Mouse (Mus musculus) limb, embryonic 12.5 days (tissue): Measurements from ENCODE around the gene Syce1l. TPM values are rescaled to one million over a fixed set of nuclear protein-coding genes. Genes with fewer than 3 reads are reported as not detected.
A peak's percentile ranks its signal among the peaks of the same experiment; 100 is the strongest.

Experiments
- ATAC-seq: fragments of 200-750 bp; cut with Nextera tagmentation; 2 replicates; pipeline ENCODE4 v1.8.0; 2017; ENCODE audit warnings: low read depth, moderate TSS enrichment; ENCODE audit not compliant: insufficient number of reproducible peaks, insufficient read depth, low FRiP score, low TSS enrichment
- H3K27ac ChIP-seq: fragments of 300-500 bp; sonication (generic); 2 replicates; pipeline ENCODE4 v1.5.1; 2016; ENCODE audit warnings: mild to moderate bottlenecking, moderate library complexity
- H3K27me3 ChIP-seq: fragments of 300-500 bp; sonication (generic); 2 replicates; pipeline ENCODE4 v1.6.1; 2016; ENCODE audit warnings: mild to moderate bottlenecking, moderate library complexity
- H3K36me3 ChIP-seq: fragments of 300-500 bp; sonication (generic); 2 replicates; pipeline ENCODE4 v1.6.1; 2016; ENCODE audit warnings: mild to moderate bottlenecking, moderate library complexity
- H3K4me1 ChIP-seq: fragments of 300-500 bp; sonication (generic); replicated peaks from 2 replicates; pipeline ENCODE4 v1.6.1; 2016
- H3K4me2 ChIP-seq: fragments of 300-500 bp; sonication (generic); 2 replicates; pipeline ENCODE4 v1.6.1; 2016; ENCODE audit warnings: mild to moderate bottlenecking, moderate library complexity
- H3K4me3 ChIP-seq: fragments of 300-500 bp; sonication (generic); replicated peaks from 2 replicates; pipeline ENCODE4 v1.5.1; 2016; ENCODE audit warnings: mild to moderate bottlenecking
- H3K9ac ChIP-seq: fragments of 300-500 bp; sonication (generic); replicated peaks from 2 replicates; pipeline ENCODE4 v1.6.1; 2016; ENCODE audit warnings: mild to moderate bottlenecking, moderate library complexity
- H3K9me3 ChIP-seq: fragments of 300-500 bp; sonication (generic); 2 replicates; pipeline ENCODE4 v1.6.1; 2016; ENCODE audit warnings: mild to moderate bottlenecking, moderate library complexity
- WGBS: fragments of 180-500 bp; shearing (Covaris S2); methylation state at CpG from one replicate; pipeline ENCODE4 v1.1.7; 2016; 5-methylcytosine and 5-hydroxymethylcytosine counted together
- polyA plus RNA-seq: library from polyadenylated mRNA; unstranded; fragments of >200 nt; fragmentation: Nextera tagmentation; extraction: Ambion mirVana; gene quantifications from 2 replicates; pipeline ENCODE4 v1.2.1, GENCODE M21; 2016

The Syce1l gene
- polyA plus RNA-seq = not detected in 2 replicates

DNA sequence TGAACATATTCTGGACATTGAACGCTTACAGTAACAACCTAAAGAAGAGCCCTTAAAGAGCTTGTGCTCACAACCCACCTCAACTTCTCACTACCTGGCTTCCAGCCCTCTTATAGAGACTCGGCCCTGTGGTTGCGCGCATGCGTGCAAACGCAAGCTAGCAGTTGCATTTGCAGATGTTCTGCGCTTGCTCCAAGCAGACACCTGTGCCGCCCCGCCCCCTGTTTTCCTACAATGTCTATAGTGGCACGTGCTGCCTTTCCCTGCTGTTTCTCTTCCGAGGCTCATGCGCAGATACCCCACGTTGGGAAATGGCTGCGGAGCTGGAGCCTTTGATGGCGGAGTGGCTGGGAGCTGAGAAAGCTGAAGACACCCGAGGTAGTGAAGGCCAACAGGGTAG lies at the start of gene Syce1l:
Gene Syce1l (plus strand): TSS at position 288 of the 400 bp plus-strand sequence.
- ATAC-seq = no peak

GRCm38 (mm10) chr8:113598401-113598800 lies 44.6 kb upstream of the Syce1l start:
- no peaks in the 10 kb centered on the region for H3K9me3 ChIP-seq
- no peak overlapping the region for H3K4me2 ChIP-seq
- H3K27me3 ChIP-seq = no peaks in the 10 kb centered on the region
- H3K4me3 ChIP-seq = no peak overlapping the region
- no peak overlapping the region for H3K27ac ChIP-seq
- WGBS = 54% methylated on average over 3 of the region's 3 CpGs
- H3K4me1 ChIP-seq = no peaks in the 10 kb centered on the region
- no peak for ATAC-seq
- H3K36me3 ChIP-seq = no peaks in the 10 kb centered on the region
- no peak overlapping the region for H3K9ac ChIP-seq

More for the DNA sequence above, at the start of gene Syce1l:
- H3K9ac ChIP-seq = no peak within 1 kb of the TSS
- H3K27ac ChIP-seq = no peak within 1 kb of the TSS
- H3K36me3 ChIP-seq = peaks cover 46% of the 10 kb centered on the region
- no peaks in the 10 kb centered on the region for H3K27me3 ChIP-seq
- no peak within 1 kb of the TSS for H3K4me2 ChIP-seq
- H3K4me3 ChIP-seq = no peak within 1 kb of the TSS
- H3K4me1 ChIP-seq = no peaks in the 10 kb centered on the region
- WGBS = 92% methylated on average over 16 of the region's 16 CpGs
- no peaks in the 10 kb centered on the region for H3K9me3 ChIP-seq

GRCm38 (mm10) chr8:113632634-113633033 lies 10.4 kb upstream of the Syce1l start:
- 13% methylated on average over 3 of the region's 3 CpGs for WGBS
- no peaks in the 10 kb centered on the region for H3K9me3 ChIP-seq
- H3K4me3 ChIP-seq = no peak overlapping the region
- H3K4me1 ChIP-seq = peaks cover 12% of the 10 kb centered on the region
- no peak overlapping the region for H3K4me2 ChIP-seq
- H3K9ac ChIP-seq = no peak overlapping the region
- no peak overlapping the region for H3K27ac ChIP-seq
- ATAC-seq = no peak
- no peaks in the 10 kb centered on the region for H3K27me3 ChIP-seq
- peaks cover under 1% of the 10 kb centered on the region; the same call in 1 of the 2 replicates for H3K36me3 ChIP-seq

DNA sequence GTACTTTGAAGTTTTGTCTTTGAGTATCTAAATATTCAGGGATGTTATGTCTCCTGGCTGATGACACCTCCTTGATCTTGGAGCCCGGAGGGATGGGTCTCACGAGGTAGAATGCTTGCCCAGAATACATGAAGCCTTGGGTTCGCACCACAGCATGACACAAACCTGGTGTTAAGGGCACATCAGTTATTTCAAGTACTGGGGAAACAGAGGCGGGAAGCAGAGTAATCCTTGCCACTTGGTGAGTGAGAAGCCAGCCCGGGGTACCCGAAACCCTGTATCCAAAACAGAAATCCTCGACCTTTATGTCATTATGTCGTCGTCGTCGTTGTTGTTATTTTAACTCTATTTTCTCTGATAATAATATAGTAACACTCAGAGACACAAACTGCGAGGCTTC lies 8.9 kb upstream of the Syce1l start:
- H3K4me3 ChIP-seq = peak overlapping the region; percentile 64
- no peaks in the 10 kb centered on the region for H3K9me3 ChIP-seq
- peak overlapping the region; percentile 54 for H3K4me2 ChIP-seq
- no peaks in the 10 kb centered on the region for H3K27me3 ChIP-seq
- peaks cover 16% of the 10 kb centered on the region for H3K36me3 ChIP-seq
- no peak for ATAC-seq
- no peak overlapping the region for H3K27ac ChIP-seq
- 29% methylated on average over 12 of the region's 12 CpGs for WGBS
- peaks cover 12% of the 10 kb centered on the region for H3K4me1 ChIP-seq
- no peak overlapping the region for H3K9ac ChIP-seq

GRCm38 (mm10) chr8:113634670-113635591 lies 8.1 kb upstream of the Syce1l start, which contains the start of gene Mon1b:
Mon1b (plus strand) TSS chr8:113635587.
- peak; percentile 98 for ATAC-seq
- Histone ChIP-seq H3K27me3 (no peaks in the 10 kb centered on the region), H3K36me3 (peaks cover 24% of the 10 kb centered on the region), H3K4me1 (peaks cover 12% of the 10 kb centered on the region), H3K9ac (peak within 1 kb of the TSS; percentile 66), H3K4me2 (peak within 1 kb of the TSS; percentile 95), H3K4me3 (peak within 1 kb of the TSS; percentile 64), H3K9me3 (no peaks in the 10 kb centered on the region), H3K27ac (peak within 1 kb of the TSS; percentile 82)
- WGBS = under 1% methylated on average over 42 of the region's 42 CpGs

DNA sequence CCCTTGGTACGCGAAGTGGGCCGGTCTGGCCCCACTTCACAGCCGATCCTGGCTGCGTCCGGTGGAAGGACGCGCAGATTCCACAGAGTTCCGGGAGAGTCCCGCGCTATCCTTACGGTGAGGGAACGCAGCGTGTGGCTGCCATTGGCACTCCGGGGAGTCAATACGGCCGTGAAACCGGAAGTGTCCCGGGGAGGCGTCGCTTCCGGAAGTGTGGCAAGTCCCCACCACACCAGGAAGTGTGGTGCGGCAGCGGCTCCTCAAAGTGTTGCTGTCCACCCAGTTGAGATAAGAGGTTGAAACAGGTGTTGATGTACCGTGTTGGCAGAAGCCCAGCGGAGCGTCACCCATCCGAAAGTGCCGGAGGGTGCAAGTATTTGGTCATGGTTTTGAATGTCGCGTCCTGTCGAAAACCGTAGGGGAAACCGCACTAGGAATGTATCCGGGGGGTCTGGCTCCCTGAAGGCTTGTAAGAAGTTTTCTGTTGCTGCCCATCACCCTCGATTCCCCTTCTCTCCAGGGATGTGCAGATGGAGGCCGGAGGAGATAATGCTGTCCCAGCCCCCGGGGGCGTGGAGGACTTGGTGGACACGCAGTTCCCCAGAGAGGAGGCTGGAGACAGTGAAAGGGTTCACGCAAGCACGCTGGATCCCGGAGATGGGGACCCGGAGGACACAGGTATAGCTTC lies 7.3 kb upstream of the Syce1l start:
- no peaks in the 10 kb centered on the region for H3K27me3 ChIP-seq
- 1% methylated on average over 44 of the region's 44 CpGs for WGBS
- H3K4me3 ChIP-seq = peak overlapping the region; percentile 64
- ATAC-seq = peak; percentile 76
- peak overlapping the region; percentile 82 for H3K27ac ChIP-seq
- peak overlapping the region; percentile 66 for H3K9ac ChIP-seq
- no peaks in the 10 kb centered on the region for H3K9me3 ChIP-seq
- peak overlapping the region; percentile 95 for H3K4me2 ChIP-seq
- H3K4me1 ChIP-seq = peaks cover 12% of the 10 kb centered on the region
- peaks cover 30% of the 10 kb centered on the region for H3K36me3 ChIP-seq

DNA sequence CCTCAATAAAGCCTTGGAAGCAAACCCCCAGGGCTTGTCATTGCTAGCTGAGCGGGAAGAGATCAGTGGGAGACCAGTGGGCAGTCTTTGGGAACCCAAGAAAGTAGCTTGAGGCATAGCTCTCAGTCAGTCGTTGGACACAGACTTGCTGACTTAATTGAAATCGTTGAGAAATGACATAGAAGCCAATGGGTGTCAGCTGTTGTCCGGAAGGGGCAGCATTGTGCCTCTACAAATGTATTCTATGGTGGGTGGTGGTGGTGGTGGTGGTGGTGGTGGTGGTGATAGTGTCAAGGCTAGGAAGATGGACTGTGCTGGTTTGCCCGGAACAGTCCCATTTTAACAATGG lies 6.8 kb upstream of the Syce1l start:
- Histone ChIP-seq H3K4me1 (peaks cover 12% of the 10 kb centered on the region), H3K27me3 (no peaks in the 10 kb centered on the region), H3K36me3 (peaks cover 32% of the 10 kb centered on the region), H3K9me3 (no peaks in the 10 kb centered on the region), H3K4me3 (peak overlapping the region; percentile 64), H3K4me2 (peak overlapping the region; percentile 95), H3K9ac (peak overlapping the region; percentile 66), H3K27ac (no peak overlapping the region)
- ATAC-seq = no peak
- 50% methylated on average over 5 of the region's 5 CpGs for WGBS

DNA sequence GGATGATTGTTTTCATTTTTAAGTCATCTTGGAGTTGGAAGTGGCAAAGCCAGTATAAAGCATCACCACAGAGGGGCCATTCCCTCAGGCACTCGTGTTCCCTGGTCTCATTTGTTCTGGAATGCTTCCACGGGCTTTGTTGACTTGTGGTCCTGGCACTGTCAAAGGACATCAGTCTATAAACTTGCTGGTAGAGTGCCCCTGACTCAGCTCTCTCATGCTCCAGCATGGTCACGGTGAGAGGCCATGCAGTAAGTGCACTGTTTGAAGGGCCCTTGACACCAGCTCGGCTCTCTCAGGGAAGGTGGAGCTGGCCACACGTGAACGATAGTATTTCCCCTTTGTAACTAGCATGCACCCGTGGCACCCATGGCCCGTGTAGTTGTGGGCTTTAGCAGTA lies 2.7 kb upstream of the Syce1l start:
- Histone ChIP-seq H3K4me2 (no peak overlapping the region), H3K9me3 (no peaks in the 10 kb centered on the region), H3K4me3 (no peak overlapping the region), H3K9ac (no peak overlapping the region), H3K36me3 (peaks cover 50% of the 10 kb centered on the region), H3K27me3 (no peaks in the 10 kb centered on the region), H3K27ac (no peak overlapping the region), H3K4me1 (peaks cover 8% of the 10 kb centered on the region)
- ATAC-seq = no peak
- 92% methylated on average over 8 of the region's 8 CpGs for WGBS

DNA sequence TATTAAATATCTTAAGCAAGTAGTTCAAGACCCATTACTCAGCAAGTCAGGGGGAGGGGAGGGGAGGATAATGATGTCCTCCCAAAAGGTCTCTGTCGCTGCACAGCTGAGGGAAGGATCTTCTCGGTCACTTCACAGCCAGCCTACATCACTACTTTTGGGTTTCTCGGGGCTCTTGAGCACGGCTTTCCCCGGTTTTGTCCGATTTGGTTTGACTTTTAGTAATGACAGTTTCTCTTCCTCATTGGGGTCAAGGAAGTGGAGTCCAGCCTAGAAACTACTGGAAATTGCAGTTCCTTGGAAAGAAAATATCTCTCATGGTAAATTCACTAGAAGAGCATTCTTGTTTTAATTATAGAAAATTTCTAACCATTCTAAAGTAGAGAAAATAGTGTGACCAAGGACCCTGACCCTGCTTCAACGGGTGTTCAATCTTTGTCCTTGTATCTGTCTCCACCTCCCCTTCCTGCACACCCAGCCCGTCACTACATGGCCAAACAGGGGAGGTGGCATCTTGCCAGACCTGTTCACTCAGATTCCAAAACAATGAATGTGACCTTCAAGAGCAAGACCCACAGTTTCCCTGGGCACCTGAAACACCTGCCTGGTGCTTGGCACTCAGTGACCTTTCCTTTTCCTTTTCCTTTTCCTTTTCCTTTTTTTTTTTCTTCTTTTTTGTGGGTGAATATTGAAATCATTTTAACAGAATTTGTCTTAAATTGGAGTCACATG lies 632 bp downstream of the Syce1l start:
- no peaks in the 10 kb centered on the region for H3K4me1 ChIP-seq
- ATAC-seq = no peak
- peaks cover 39% of the 10 kb centered on the region for H3K36me3 ChIP-seq
- no peak overlapping the region for H3K27ac ChIP-seq
- 88% methylated on average over 8 of the region's 8 CpGs for WGBS
- no peaks in the 10 kb centered on the region for H3K9me3 ChIP-seq
- no peaks in the 10 kb centered on the region for H3K27me3 ChIP-seq
- H3K4me2 ChIP-seq = no peak overlapping the region
- H3K4me3 ChIP-seq = no peak overlapping the region
- no peak overlapping the region for H3K9ac ChIP-seq

DNA sequence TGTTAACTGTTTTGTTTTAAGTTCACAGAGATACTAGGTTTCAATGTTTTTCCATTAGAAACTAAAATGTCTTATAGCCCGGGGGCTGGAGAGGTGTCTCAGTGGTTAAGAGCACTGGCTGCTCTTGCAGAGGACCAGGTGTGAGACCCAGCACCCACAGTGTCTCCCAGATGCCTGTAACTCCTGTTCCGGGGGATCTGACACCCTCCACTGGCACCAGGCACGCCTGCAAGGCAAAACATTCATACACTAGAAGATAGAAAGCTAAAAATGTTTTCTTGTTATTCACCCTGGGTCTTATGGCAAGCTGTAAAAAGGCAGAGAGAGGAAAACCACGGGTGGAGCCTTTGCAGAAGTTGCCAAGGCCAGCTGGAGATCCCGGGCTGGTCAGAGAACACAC lies 2.2 kb downstream of the Syce1l start:
- WGBS = 59% methylated on average over 5 of the region's 5 CpGs
- no peaks in the 10 kb centered on the region for H3K9me3 ChIP-seq
- H3K4me1 ChIP-seq = no peaks in the 10 kb centered on the region
- ATAC-seq = no peak
- no peak overlapping the region for H3K9ac ChIP-seq
- H3K27me3 ChIP-seq = no peaks in the 10 kb centered on the region
- peaks cover 24% of the 10 kb centered on the region; the same call in 1 of the 2 replicates for H3K36me3 ChIP-seq
- no peak overlapping the region for H3K4me3 ChIP-seq
- no peak overlapping the region for H3K4me2 ChIP-seq
- H3K27ac ChIP-seq = no peak overlapping the region

DNA sequence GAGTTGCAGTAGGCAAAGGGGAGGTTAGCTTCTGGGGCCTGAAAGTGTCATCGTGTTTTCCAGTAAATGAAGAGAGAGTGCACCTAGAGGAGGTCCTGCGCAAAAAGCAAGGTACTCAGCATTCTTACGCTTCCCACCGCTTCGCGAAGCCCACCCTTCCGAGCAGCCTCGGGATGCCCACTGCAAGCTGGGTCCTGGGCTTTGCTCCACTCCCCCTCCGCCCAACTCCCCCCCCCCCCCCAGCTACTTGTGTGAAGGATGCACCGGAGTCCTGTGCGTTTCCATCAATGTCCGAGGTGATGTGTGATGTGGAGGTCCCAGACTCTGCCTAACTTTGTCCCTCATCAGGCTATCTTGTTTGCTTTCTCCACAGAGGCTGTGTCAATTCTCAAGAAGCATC lies 9.4 kb downstream of the Syce1l start:
- Histone ChIP-seq H3K9me3 (no peaks in the 10 kb centered on the region), H3K36me3 (no peaks in the 10 kb centered on the region), H3K4me2 (no peak overlapping the region), H3K4me1 (no peaks in the 10 kb centered on the region), H3K27me3 (peaks cover 14% of the 10 kb centered on the region; the same call in 1 of the 2 replicates), H3K27ac (no peak overlapping the region), H3K4me3 (no peak overlapping the region), H3K9ac (no peak overlapping the region)
- ATAC-seq = peak; percentile 52; the same call in 1 of the 2 replicates
- 82% methylated on average over 12 of the region's 12 CpGs for WGBS
